Mouse (Mus musculus): ENCODE data around the gene Hs6st2.

GRCm38 (mm10) chrX:51528601-51529000, 153.1 kb downstream of the Hs6st2 start:
- TF ChIP-seq CTCF (IDR thresholded peaks at IDR 0.05; ENCODE audit: control insufficient read depth, insufficient read depth, insufficient read length) (no peak), MYOG (IDR thresholded peaks at IDR 0.05; ENCODE audit: control insufficient read depth, extremely low read depth, insufficient read length) (no peak)

Data from C2C12 (cell line).